Mouse (Mus musculus) lung, postnatal 14 days (tissue): ENCODE data around the gene Mpo.

Source experiments
- DNase-seq: peaks from one replicate; pipeline ENCODE4 v3.0.0; 2021

Mpo gene

GRCm38 (mm10) chr11:87758161-87758911, 35.0 kb upstream of the Mpo start:
- DNase-seq = no peak

DNA sequence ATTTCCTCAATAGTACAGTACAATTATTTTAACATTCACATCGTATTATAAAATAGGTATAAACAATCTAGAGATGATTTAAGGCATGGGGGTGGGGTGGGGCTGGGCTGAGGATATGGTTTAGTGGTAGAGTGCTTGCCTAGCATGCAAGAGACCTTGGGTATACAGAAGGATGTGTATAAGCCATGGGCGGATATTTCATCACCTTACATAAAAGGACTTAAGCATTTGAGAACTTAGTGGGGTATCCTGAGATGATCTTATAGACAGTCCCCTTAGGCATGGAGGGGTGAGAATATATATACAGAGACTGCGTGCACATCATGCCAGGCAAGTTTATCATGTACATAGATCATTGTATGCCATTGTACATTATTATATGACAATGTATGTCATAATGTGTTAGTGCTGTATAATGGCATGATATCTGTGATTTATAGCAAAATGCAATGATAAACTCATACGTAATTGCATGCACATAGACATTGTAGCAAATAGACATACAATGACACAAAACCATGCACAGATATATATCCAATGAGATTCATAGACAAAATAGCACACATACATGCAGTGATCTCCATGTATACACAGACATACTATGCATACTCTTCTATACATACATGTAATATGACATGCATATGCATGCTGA, 34.3 kb upstream of the Mpo start:
- DNase-seq = no peak

DNA sequence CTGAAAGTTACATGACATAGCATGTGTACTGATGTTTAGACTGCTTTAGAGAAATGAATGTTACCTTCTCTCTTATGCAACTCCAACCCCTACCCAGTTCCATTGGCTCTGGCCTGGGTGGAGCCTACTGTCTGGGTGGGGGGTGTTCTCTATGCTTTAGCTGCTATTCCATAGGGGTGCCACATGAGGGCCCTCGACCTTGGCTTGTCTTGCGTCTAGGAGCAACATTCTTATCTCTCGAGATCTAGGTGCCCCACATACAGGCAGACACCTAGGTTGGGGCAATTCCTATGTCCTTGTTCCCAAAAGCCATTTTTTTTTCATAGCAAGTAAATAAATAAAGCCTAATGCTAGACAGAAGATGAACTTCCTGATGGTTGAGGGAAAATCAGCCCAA, 33.8 kb upstream of the Mpo start:
- no peak for DNase-seq

GRCm38 (mm10) chr11:87760301-87761081, 32.9 kb upstream of the Mpo start, which contains the start of gene Tspoap1:
TSS of gene Tspoap1 (plus strand) at chr11:87760541.
- no peak for DNase-seq

GRCm38 (mm10) chr11:87761181-87761721, 32.1 kb upstream of the Mpo start:
- no peak for DNase-seq

DNA sequence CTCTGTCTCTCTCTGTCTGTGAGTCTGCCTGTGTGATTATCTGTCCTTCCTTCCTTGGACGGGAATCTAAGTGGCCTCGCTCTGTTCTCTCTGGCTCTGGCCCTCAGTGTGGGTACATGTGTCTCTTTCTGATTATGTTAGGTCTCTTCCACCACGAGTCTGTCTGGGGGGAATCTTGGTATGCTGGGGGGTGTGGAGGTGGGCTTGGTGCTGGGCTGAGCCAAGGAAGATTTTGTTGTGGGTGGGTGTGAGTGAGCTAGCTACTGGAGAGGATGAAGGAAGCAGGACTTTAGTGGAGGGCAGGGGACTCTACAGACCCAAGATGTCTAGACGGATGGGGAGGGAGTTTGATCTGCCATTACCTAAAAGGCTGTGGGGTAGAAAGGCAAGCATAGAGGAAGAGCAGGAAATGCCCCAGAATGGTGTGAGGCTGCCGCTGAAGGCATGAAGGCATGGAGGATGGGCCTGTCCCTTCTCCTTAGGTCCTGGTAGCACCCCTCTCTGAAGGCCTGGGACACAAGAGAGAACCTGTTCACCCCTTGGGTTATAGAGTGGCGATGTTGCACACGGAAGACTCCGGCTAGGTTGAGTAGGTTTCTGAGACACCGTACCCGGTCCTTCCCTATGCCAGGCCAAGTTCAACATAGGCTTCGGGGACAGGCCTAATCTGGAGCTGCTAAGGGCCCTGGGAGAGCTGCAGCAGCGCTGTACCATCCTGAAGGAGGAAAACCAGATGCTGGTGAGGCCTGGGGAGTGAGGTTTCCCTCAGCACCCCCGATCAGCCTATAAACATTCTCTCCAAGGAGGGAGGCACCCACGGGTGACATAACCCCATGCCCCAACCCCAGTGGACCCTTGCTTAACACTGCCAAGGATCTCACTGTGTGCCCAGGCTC, 31.3 kb upstream of the Mpo start:
- no peak for DNase-seq

GRCm38 (mm10) chr11:87762702-87763385, 30.5 kb upstream of the Mpo start:
- no peak for DNase-seq

DNA sequence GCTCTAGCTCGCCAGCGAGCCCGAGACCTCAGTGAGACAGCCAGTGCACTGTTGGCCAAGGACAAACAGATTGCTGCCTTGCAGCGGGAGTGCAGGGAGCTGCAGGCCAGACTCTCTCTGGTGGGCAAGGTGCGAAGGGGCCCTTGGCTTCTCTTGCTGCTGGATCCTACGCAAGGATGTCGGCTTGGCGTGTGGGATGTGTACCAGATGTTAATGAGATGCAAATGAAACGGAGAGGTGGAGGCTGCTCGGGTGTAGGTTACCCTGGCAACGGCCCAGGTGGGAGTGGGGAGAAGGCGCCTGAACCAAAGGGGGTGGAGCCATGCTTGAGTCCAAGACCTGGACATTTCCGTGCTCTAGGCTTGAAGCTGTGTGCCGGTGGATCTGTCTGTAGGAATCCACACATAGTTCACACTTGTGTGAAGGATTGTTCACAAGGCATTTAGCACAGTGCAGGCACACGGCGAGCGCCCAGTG, 29.8 kb upstream of the Mpo start:
- no peak for DNase-seq

GRCm38 (mm10) chr11:87763988-87764876, 29.1 kb upstream of the Mpo start:
- DNase-seq = no peak

DNA sequence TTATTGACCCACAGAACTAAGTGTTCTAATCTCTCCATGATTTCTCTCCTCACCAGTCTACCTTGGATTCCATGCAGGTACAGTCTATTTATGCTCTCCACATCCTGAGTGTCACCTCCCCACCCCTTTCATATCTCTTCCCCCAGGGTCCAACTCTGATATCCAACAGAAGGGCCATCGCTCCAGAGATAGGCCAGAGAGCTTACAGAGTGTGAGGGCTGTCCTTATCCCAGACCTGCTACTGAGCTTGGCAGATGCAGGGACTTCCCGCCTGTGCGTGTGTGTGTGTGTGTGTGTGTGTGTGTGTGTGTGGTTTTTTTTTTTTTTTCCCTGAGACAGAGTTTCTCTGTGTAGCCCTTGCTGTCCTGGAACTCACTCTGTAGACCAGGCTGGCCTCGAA, 24.6 kb upstream of the Mpo start:
- DNase-seq = no peak

- DNase-seq = peak; percentile 86
Observed at GRCm38 (mm10) chr11:87770989-87771388, 22.4 kb upstream of the Mpo start.

DNA sequence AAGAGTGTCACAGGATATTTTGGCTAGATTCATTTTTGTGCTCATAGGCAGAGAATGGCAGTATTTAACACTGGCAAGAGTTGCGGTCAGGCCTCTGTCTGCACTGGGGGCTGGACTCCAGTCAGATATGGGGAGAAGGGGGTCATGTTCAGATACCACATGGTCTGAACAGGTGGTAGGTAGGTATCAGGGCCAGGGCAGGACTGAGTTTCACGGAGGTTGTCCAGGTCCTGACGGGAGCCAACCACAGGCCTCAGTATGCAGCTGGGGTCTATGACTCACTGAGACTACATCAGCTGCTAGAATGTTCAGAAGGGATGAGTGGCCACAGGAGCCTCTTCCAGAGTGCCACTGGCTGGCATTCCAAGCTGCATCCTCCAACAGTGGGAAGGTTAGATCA, 21.0 kb upstream of the Mpo start:
- no peak for DNase-seq

DNA sequence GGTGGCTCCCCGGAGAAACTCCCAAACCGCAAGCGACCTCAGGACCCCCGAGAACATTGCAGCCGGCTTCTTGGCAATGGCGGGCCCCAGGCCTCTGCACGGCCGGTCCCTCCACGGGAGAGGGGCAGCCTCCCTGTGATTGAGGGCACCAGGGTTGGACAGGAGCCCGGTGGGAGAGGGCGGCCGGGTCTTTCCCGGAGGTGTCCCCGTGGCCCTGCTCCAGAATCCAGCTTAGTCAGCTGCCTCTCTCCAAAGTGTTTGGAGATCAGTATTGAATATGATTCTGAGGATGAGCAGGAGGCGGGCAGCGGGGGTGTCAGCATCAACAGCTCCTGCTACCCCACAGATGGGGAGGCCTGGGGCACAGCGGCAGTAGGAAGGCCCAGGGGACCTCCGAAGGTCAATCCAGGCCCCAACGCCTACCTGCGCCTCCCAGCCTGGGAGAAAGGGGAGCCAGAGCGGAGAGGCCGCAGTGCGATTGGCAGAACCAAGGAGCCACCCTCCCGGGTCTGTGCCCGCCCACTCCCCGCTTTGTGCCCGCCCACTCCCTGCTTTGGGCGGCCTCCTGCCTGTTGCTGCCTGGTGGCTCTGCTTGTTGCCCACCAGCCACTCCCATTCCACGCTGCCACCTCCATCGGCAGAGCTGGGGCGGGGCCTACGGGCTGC, 15.1 kb upstream of the Mpo start:
- DNase-seq = peak; percentile 69

DNA sequence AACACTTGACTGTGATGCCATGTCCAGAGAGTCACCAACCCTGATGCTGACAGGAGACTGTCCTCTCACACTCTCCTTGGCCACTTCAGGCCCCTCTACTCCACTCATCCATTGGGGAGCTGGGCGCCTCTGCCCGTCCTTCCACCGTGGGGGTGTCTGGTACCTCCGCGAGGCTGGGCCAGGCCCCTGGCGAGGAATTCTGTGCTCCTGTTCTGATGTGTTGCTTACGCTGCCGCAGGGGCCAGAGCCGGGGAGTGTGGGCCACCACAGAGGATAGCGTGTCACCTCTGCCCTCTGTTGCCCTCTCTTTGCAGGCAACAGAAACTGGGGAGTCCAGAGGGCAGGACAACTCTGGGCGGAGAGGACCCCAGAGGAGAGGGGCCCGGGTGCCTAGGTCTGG, 14.5 kb upstream of the Mpo start:
- DNase-seq = no peak

GRCm38 (mm10) chr11:87779392-87779791, 14.0 kb upstream of the Mpo start:
- no peak for DNase-seq

GRCm38 (mm10) chr11:87780130-87780529, 13.3 kb upstream of the Mpo start:
- DNase-seq = no peak

DNA sequence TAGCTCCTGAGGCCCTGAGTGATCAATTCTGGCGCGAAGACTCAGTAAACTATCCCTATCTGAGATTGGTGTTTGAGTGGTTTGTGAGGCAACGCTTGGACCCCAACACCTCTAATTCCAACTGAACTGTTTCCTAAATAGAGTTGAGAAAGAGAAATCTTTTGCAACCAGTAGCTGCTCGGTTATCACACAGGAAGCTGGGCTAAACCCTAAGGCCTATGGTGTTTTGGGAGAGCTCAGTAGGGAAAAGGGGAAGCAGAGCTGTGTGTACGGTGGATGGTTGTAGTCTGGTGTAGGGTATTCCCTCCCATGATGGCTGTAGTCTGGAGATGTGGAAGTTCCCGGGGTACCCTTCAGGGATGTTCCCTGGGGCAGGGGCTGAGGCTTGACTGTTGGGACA, 3.3 kb upstream of the Mpo start:
- DNase-seq = no peak

DNA sequence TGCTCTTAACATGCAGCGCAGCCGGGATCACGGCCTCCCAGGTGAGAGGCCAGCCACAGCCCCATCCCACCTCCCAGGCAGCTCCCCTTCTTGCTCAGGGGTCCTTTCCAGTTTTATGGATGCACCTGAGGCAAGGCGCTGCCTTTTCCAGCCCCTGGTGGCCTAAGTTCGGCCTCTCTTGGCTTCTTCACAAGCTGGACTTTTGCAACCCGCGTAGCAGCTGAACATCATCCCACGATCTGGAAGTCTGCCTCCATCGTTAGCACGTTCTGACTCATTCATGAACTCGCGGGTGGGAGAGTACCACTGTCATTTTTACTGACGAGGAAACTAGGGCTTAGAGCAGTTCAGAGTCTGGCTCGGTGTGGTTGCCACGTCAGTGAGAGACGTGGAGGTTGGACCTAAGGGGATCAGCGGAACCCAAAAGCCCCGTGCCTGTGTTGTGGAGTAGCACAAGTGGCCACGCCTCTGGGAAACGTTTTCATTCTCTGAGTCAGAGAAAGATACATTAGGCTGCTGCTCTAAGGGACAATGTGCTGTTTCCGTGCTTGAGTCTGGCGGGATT, 8.4 kb downstream of the Mpo start:
- DNase-seq = no peak

DNA sequence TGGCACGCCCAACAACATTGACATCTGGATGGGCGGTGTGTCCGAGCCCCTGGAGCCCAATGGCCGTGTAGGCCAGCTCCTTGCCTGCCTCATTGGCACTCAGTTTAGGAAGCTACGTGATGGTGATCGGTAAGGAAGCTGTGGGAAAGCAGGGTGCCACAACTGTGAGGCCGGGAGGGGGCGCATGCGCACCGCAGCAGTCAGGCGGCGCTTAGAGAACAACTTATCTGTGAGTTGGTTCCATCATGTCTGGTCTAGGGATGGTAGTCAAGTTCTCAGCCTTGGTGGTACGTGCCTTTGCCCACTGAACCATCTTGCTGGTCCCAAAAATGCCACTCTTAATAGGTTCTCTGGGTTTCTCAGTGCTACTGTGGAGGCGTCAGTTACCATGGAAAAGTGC, 9.2 kb downstream of the Mpo start:
- peak; percentile 13 for DNase-seq

DNA sequence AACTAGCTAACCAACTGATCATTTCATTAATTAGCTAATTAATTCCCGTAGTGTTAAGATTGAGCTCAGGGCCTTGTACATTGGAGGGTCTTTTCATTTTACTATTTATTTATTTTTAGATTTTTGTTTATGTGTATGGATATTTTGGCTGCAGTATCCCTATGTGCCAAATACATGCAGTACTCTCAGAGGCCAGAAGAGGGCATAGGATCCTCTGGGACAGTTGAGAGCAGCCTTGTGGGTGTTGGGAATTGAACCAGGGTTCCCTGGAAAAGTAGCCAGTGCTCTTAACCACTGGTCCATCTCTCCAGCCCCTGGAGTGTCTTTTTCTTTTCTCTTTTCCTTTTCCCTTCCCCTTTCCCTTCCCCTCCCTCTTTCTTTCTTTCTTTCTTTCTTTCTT, 12.1 kb downstream of the Mpo start:
- peak; percentile 48 for DNase-seq
